Mouse (Mus musculus): Measurements from ENCODE around the gene Sel1l. TPM values are rescaled to one million over a fixed set of nuclear protein-coding genes. Genes with fewer than 3 reads are reported as not detected.

Sel1l gene
- total RNA-seq, 2 experiments from 2014 or later: 54.5 to 55.7 TPM

Small RNA genes lying within 50 kb of the gene (microRNA-seq; reads per million reads assigned to microRNA genes)
- gene Gm22015: 0 reads per million in 2 experiments

Other genes starting within 250 kb of the Sel1l start
- gene Ston2, start 60.8 kb downstream of the Sel1l start, total RNA-seq (2021): 1 to 10 TPM; 5.2 to 5.8 TPM

Measured in heart, postnatal 14 days (tissue).